Mouse (Mus musculus) spleen, embryonic (tissue): Measurements from ENCODE around the gene Wars2.

Source experiments
- CTCF ChIA-PET: fragments of 350-600 bp; sonication (Branson Sonifier 250); formaldehyde crosslinking; loops from one replicate; lab custom pipeline; 2022; lab: Charles Lee

Gene Wars2

DNA sequence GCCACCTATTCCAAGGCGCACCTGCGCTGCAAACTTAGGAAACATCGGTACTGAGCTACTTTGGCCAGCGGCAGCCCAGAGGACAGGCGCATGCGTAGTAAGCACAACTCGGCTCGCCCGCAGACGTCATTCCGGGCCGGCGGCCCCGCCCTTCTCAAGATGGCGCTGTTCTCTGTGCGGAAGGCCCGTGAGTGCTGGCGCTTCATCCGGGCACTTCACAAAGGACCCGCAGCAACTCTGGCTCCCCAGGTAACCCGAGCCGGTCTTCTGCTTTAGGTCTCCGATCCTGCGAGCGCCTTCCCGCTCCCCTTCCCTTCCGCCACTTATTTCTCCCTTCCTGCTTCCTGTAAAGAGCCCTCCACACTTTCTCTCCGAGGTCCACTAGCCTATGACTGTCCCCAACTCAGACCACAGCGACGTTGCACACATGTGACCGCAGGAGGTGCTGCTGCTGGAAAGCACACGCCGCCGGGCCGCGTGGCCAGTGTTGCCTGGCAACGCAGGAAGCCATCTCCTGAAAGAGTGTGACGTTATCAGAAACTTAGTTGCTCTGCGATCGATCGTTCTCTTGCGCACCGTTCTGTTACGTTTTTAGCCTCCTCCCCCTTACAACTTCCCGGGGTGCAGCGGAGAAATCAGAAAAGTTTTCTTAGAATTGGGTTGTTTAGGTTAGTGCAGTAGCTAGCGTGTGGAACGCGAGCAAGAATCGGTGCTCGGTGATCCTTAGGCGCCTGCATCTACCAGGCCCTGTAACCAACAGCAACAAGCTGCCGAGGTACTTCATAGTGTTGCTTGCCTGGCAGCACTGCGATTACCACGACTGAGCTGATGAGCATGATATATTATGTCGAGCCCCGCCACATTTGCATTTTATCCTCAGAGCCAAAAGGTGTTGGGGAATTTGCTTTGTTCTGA lies at the start of gene Wars2:
Gene Wars2, plus strand, starts transcription at position 129 of the 915 bp plus-strand sequence.
- CTCF ChIA-PET: no interaction called here

DNA sequence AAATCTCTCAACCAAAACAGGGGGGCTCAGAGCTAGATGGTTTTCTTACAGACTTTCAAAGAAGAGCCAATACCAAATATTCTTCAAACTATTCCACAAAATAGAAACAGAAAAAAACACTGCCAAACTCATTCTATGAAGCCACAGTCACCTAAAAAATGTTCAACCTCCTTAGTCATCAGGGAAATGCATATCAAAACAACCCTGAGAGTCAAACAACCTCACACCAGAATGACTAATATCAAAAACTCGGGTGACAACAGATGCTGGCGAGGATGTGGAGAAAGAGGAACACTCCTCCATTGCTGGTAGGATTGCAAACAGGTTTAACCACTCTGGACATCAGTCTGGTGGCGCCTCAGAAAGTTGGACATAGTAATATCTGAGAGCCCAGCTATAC lies 44.1 kb upstream of the Wars2 start:
- CTCF ChIA-PET: no interaction called here

DNA sequence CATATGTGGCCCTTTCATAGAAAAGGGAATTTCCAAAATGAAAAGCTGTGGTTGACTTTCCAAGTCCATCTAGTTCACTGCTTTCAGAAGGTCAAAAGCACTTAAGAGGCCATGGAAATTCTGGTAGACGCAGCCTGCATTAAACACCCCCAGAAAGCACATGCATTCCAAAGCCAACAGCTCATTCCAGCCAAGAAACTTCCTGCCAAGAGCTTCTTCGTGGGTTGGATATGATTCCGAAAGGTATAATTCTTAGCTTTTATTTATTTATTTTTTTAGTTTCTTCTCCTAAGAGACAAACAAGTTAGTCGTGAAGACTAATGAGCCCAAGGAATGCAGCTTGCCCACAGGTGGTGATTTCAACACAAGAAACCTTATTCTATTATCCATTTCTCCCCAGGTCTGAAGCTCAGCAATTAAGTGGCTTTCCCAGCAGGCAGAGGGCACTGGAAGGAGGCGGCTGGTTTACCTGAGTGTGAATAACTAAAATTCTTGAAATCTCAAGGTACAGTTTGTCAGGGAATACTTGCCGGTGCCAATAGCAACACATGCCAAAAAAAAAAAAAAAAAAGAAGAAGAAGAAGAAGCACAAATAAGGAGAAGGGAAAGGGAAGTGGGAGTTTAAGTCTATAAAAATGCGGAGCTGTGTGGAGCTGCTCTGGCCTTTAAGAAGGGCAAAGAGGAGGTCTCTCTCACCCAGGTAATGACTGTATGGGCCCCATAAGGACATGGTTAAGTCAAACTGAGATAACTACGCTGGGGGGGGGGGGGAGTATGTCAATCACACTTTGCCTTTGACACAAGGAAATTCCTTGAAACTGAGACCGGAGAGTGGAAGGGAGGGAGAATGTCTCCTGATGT lies 30.3 kb upstream of the Wars2 start:
- CTCF ChIA-PET: no interaction called here

DNA sequence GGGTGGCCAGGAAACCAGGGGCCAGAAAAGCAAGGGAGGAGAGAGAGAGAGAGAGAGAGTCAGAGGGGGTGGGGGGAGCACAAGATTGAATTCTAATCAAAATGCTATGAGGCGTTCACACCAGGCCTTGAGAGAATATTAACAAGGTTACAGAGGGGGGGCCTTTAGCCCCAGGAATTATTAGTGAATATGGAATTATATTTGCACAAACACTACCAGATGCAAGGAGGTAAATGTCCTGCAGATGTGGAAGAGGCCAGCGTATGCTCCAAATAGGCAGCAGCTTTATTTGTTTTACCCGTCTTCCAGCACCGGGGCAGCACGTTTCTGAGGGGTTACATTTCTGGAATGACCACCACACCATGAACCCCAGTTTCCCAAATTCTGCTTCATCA lies 29.7 kb upstream of the Wars2 start:
- CTCF ChIA-PET: no interaction called here

DNA sequence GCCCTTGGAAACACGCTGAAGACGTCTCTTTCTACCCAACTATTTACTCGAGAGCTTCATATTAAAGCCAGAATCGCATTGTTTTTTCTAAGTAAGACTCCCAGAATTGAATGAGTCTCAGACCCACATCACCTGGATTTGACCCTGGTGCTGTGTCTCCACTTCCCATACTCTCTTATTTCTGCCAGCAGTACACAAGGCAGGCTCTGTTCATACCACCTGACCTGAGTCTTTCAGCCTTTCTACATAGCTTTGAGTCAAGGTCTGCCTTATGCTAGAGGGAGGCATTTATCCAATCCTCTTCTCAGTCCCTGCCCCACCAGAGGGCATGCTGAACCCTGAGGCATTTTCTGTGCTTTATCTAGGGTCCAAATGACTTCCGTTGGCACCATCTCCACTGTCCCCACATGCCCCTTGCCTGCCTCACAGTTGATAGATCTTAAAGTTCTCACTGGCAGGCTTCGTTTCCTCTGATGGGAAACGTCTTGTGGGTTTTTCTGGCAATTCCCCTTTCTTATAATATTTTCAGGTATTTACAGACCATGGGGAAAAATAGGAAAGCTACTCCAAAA lies 27.5 kb upstream of the Wars2 start:
- CTCF ChIA-PET: no interaction called here

DNA sequence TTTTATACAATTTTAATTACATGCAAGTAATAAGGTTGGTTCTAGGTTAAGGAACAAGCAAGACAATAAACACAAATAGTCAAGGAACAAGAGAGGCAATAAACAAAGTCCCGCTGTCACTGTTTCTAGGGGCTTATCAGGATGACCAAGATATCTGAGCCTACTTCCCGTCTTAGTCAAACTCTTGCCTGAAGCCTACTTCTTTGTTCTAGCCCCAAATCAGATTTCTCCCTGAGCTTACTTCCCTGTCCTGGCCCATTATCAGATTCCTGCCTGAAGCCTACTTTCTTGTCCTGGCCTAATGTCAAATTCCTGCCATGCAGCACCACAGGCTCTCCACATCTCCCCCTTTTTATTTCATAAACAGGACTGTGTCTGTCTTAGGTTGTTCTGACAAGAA lies 19.9 kb upstream of the Wars2 start:
- CTCF ChIA-PET: no interaction called here

DNA sequence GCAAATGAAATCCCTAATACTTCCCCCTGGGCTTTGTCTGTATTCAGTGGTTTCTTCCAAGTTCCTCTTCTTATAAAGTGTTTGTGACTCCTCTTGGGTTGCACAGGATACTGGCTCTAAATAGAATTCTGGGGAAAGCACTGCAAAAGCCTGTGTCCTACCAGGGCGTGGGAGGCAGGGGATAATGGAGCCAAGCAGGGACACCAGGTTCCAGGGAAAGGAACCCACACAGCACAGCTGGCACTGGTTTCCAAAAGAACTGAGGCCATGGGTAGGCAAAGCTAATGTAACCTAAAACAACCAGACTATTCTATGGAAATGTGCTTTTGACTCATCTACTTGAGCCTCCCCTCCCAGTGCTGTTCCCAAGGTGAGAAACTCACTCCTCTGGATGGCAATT lies 10.3 kb upstream of the Wars2 start:
- CTCF ChIA-PET: no interaction called here

DNA sequence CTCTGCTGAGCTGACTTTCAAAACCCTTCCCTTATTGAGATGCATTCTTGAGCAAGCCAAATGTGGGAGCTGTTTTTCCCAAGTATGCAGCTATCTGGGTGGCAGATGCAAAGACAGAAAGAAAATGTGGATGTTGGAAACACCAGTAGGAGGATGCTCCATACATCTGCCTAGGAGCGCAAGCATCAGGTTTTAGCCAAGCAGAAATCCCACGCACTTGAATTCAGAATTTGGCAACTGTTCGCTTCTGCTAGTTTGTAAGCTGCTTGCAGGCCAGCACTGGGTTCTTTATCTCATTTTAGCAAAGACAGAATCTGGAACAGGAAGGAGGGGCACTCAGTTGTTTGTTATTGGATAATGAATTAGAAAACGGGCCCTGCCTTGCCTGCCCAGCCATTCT lies 8.9 kb upstream of the Wars2 start:
- CTCF ChIA-PET: no interaction called here

DNA sequence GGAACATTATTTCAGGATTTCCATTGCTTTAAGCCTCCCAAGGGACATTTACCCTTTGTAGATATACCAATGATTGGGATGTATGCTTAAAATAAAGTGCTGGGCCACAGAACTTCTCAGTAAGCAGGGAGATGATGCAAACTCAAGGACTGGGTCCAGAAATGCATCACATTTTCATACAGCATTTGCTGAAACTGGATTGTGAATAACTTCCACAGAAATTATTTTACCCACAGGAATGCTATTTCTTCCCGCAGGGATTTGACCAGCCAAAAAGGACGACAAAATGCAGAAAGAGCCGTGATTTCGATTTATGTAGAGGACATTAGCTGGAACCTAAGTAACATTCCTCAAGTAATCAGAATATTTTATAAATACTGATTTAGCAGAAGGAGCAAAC lies 7.0 kb upstream of the Wars2 start:
- CTCF ChIA-PET: no interaction called here

DNA sequence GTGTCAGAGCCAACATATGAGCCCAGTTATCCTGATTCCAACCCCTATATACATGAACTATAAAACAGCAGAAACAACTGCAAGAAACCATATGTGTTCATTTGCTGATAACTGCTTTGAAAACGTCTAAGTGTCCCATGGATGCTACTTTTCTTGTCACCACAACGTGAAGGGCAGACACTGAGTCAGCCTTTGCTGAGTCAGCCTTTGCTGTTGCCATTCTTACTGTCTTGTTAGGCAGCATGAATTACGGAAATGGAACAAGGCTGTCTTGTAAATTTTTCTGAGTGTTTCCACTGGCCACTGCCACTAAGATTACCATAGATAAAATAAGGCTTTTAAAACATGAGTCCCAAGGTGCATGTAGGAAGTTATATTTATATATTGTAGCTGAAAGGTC lies 7.0 kb downstream of the Wars2 start:
- CTCF ChIA-PET: no interaction called here

DNA sequence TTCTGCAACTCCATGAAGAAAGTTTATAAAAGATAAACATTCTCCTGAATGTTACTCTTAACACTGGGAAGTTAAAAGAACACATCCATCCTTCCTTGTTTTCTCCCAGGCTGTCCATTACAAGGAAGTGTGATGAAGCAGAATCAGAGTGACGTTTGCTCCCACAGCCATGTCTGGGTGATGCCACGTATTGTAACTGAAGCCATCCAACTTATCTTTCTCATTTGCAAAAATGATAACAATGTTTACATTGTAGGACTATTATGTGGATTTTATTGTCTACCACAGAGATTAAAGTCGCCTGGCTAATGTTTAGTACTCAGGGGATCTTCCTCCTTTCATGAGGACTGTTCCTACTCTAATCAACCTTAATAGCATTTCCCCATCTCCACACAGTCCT lies 8.2 kb downstream of the Wars2 start:
- CTCF ChIA-PET: no interaction called here

DNA sequence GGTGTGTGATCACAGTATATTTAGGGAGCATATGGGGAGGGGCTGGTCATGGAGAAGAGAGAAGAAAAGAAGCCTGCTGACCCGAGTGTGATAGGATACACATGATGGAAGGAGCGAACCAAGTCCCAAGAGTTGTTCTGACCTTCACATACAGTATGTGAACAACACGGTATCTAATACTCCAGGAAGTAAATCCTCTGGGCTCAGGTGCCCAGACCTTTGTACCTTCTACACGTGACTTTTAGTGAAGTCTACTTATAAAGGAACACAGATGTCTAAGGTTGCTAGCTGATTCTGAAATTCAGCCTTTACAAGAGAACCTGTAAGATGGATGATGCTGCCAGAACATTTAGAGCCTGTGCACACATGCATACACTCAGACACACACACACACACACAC lies 15.4 kb downstream of the Wars2 start:
- CTCF ChIA-PET: no interaction called here

DNA sequence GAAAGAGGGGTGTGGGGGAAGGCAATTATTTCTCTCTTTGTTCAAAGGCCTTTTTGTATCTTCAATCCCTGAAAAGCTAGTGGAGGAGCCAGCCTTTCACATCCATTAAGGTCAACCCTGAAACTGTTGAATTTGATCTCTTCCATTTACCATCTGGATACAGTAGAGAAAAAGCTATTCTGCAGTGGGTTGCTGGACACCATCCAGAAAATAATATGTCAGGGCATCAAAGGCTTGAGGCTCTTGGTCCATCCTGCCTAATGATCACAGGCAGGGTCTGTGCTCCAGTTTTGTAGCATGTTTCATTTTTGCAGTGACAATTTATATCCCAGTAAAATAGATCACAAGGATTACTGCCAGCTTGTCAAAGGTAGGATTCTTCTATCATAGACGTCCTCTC lies 16.1 kb downstream of the Wars2 start:
- CTCF ChIA-PET: no interaction called here

DNA sequence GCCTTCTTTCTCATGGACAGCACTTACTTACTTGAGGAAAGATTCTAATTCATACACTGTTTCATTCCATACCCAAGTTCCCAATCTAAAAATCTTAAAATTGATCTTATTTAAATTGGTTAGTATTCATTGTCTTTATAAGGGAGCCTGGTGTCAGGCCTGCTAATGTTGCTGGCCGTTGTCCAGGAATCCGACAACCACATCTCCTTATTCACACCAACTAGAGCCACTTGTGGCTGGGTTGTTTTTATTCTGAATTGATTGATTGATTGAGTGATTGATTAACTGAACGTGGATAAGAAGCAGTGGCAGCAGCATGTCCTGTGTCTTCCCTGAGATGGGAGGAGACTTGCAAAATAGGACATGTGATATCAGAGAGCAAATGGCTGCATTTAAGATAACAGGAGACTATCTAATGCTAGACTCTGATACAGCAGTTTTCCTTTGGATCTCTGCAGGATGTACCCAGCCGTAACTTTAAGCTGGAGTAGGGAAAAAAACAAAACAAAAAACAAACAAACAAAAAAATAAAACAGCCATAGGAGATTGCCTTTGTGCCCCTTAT lies 16.7 kb downstream of the Wars2 start:
- CTCF ChIA-PET: no interaction called here

DNA sequence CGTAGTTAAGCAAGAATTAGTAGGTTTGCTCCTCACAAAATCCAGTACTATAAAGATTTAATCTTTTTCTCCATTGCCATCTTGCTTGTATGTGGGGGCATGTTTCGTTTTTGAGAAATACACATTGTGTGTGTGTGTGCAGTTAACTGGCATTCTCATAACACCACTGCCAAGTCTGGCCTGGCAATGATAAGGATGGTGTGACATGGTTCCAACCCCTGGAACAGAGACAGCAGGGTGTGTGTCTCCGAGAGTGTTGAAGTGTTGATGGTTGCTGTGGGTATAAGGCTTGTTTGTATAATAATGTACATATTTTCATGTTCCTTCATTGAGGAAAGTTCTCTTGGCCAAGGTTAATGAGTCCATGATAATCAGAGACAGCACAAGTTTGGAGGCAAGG lies 19.1 kb downstream of the Wars2 start:
- CTCF ChIA-PET: no interaction called here

DNA sequence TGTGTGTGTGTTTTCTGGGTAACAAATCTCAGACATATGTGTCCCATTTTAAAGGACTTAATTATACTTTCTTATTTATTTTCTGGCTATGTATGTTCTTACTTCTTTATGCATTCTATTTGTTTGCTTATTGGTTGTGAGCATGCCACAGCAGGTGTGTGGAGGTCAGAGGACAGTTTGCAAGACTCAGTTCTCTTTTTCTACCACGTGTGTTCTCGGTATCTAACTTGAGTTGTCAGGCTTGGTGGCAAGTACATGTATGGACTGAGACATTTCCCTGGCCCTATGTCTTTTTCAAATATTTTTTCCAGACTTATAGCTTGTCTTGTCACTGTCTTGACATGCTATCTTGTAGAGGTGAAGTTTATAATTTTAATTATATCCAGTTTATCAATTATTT lies 21.3 kb downstream of the Wars2 start:
- CTCF ChIA-PET: no interaction called here

DNA sequence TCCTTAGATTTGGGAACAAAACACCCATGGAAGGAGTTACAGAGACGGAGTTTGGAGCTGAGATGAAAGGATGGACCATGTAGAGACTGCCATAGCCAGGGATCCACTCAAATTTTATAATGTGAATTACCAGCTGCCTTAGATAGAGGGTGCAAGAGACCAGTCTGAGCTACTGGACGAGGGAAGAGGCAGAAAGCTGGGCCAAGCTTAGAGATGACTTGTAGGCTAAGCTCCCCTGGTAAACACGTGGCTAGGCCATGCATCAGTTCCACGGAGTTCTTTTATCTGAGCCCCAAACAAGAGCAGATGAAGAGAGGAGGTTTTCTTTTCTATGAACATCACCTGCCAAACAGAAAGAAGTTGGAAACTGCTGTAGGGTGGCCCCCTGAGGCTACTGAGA lies 26.9 kb downstream of the Wars2 start:
- CTCF ChIA-PET: no interaction called here

DNA sequence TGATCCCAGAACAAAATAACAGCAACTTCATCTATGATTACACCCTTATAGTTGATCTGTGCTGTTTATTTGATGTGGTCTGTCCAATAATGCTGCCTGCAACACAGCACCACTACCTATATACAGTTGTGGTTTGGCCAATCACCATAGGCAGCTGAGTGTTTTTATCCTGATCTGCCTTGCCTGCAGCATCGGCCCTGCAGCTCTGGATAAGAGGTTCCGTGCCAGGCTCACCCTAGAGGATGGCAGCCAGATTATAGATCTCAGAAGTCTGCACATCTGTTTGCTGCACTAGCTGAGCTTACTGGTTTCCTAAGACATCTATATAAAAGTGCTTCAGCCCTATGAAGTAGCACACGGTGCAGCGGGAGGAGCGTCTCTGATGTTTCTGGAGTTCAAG lies 32.3 kb downstream of the Wars2 start:
- CTCF ChIA-PET: no interaction called here

DNA sequence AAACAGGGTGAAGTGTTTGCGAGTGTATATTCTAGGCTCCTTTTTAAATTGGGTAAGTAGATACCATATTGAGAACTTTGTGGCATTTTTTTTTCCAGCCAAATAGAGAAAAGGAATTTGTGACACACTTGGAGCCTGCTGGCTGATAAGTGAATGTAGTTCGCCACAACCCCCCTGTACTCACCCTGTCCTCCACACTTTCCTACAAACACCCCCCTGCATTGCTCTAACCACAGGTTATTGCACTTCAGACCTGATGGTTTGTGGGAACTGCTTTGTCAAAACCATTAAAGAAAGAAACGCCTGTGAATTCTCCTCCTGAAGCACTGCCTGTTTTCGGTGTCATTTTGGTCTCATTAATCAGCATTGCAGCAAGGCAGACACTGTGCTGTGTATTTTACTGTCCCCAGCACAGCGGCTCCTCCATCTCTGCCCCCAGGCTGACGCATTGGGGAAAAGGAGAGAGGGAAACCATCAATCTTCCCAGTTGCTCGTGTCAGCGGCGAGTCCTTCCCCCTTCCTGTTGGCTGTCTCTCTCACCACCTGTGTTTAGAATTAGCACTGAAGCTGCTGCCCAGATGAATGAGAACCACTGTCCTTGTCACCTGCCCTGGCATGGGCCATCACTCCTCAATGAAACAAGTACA lies 33.9 kb downstream of the Wars2 start:
- CTCF ChIA-PET: interaction anchor here (0.6 kb wide), 1 partner anchor 990 kb away, joined by 10 read pairs; no protein-coding TSS in a partner anchor

DNA sequence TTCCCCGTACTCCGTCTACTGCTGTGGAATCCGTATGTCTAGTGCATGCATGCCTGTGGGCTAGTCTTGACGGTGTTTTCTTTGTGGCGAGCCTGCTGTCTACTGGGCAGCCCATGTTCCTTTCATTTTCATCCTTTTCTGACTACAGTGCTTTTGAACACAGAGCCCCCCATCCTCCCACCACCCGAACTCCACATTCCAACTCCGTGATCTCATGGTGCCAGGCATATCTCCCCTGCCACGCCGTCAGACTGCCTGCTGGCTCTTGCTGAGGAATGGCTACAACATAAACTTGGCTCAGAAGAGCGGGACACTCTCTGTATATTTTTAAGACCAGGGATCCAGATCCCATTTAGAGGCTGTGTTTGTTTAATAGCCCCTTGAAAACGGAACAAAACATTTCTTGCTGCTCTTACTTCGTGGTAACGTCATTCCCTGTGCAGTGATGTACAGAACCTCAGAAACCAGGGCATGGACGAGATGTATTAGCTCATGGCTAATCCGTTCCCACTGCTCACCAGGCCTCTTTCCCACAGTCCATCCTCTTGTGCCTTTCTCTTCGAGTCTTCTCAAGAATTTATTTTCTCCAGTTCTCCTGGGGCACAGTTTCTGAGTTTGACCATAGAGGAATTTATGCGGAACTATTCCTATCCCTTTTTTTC lies 42.6 kb downstream of the Wars2 start:
- CTCF ChIA-PET: no interaction called here

DNA sequence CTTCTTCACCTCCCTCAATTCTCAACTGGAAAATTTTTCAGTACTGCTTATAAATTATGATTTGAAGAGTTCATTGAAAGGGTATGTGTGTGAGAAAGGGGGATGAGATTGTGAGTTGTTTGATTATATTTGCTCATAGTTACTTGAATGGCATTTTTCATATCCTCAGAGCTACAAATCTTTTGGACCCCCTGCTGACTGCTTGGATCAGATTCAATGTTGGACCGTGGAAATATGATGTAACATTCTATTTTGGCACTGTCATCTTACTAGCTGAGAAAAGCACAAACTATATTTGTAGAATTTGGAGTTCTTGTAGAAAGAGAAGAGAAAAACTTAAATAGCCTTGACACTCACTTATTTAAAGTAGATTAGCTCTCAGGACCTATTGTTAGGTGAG lies 43.5 kb downstream of the Wars2 start:
- CTCF ChIA-PET: no interaction called here
